Comparison of ENCODE assay signal across 8 mouse cellular contexts in the genomic region with DNA sequence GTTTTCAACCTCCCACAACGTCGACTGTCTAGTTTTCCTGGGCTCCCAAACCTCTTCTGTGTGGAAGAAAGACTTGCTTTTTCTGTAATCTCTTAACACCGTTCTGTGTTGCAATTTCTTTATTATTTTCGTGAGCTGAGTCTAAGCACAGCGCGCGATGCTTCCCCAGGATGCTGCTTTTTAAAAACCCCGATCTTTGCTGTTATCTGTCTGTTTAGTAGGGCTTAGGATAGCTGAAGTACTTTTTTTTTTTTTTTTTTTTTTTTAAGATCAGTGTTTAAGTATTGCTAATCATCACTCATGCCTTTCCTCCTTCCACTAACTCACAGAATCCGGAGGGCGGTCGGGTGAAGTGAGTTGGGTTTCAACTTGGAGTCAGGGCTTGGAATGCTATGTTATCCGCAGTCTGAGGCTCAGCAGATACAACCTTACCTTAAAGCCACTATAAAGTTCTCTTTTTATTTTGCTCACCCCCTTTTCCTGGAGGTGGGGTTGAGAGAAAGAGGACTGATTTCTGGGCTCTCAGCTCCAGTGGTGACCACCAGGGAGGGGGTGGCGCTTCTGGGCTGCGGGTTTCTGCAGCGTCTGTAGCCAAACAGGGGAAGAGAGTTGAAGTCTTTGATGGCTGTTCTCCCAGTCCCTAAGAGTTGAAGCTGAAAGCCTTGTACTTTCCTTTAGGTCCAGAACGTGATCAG. TPM values are rescaled to one million over a fixed set of nuclear protein-coding genes. Genes with fewer than 3 reads are reported as not detected.
A peak's percentile ranks its signal among the peaks of the same experiment; 100 is the strongest.
DNase-seq lines count a peak whose midpoint lies in the region; ATAC-seq and TF ChIP-seq lines count a peak whose summit lies in the region.

No protein-coding gene starts in this region.

- no peak for ATAC-seq in liver, embryonic 11.5 days (replicated peaks; ENCODE audit: low FRiP score)
- peak; percentile 38 for ATAC-seq in hindbrain, embryonic 12.5 days (ENCODE audit: low FRiP score)
- peak; percentile 19; the same call in 1 of the 2 replicates for ATAC-seq in limb, embryonic 13.5 days (ENCODE audit: low FRiP score, low read depth)
- ATAC-seq in erythroid progenitor cell, adult 5-6 weeks (replicated peaks; ENCODE audit: low FRiP score, poor library complexity, severe bottlenecking): no peak

- no peak for TF ChIP-seq POLR2A in cortical plate, adult 2 months (IDR thresholded peaks at IDR 0.05; ENCODE audit: extremely low read depth, insufficient read depth, low read length)

- 1% methylated on average over 16 of the region's 16 CpGs for WGBS in liver, embryonic 11.5 days
- under 1% methylated on average over 16 of the region's 16 CpGs for WGBS in hindbrain, embryonic 12.5 days
- under 1% methylated on average over 16 of the region's 16 CpGs for WGBS in limb, embryonic 13.5 days

- H3K9me3 ChIP-seq in liver, embryonic 11.5 days (ENCODE audit: control insufficient read depth, low read length): no peaks in the 10 kb centered on the region
- H3K9me3 ChIP-seq in hindbrain, embryonic 12.5 days (replicated peaks): no peaks in the 10 kb centered on the region
- H3K9me3 ChIP-seq in limb, embryonic 13.5 days: no peaks in the 10 kb centered on the region

- DNase-seq in liver, embryonic 11.5 days (ENCODE audit: low spot score): peak; percentile 34
- no peak for DNase-seq in liver
- peak; percentile 55 for DNase-seq in retina, embryonic 14.5 days (ENCODE audit: low spot score)
- no peak for DNase-seq in urinary bladder, postnatal 36 days (ENCODE audit: low spot score in 2 of 2)

- H3K4me2 ChIP-seq in liver, embryonic 11.5 days: peak overlapping the region; percentile 71
- peak overlapping the region; percentile 92 for H3K4me2 ChIP-seq in hindbrain, embryonic 12.5 days (replicated peaks)
- H3K4me2 ChIP-seq in limb, embryonic 13.5 days (replicated peaks): peak overlapping the region; percentile 81

- no peak overlapping the region for H3K9ac ChIP-seq in liver, embryonic 11.5 days (ENCODE audit: low read depth, low read length)
- peak overlapping the region; percentile 56 for H3K9ac ChIP-seq in hindbrain, embryonic 12.5 days
- H3K9ac ChIP-seq in limb, embryonic 13.5 days: peak overlapping the region; percentile 59

- H3K27ac ChIP-seq in liver, embryonic 11.5 days (ENCODE audit: low read depth, low read length): no peak overlapping the region
- H3K27ac ChIP-seq in cortical plate, adult 2 months (ENCODE audit: insufficient read depth, low read length): peak overlapping the region; percentile 95
- 0 out of 2 replicates have a peak overlapping the region, but pooled peaks have one; percentile 23 for H3K27ac ChIP-seq in hindbrain, embryonic 12.5 days
- no peak overlapping the region for H3K27ac ChIP-seq in limb, embryonic 13.5 days

- TF ChIP-seq CTCF in cortical plate, adult 2 months (IDR thresholded peaks at IDR 0.05; ENCODE audit: extremely low read depth, insufficient read depth, low read length): no peak

- no peaks in the 10 kb centered on the region for H3K4me1 ChIP-seq in liver, embryonic 11.5 days (replicated peaks; ENCODE audit: control insufficient read depth, insufficient read depth, low read length)
- no peaks in the 10 kb centered on the region for H3K4me1 ChIP-seq in cortical plate, adult 2 months (ENCODE audit: control insufficient read depth, insufficient read depth, low read length)
- peaks cover 4% of the 10 kb centered on the region for H3K4me1 ChIP-seq in hindbrain, embryonic 12.5 days
- H3K4me1 ChIP-seq in limb, embryonic 13.5 days: no peaks in the 10 kb centered on the region; the same call in 1 of the 2 replicates

- H3K36me3 ChIP-seq in liver, embryonic 11.5 days (ENCODE audit: control insufficient read depth, insufficient read depth, low read length): no peaks in the 10 kb centered on the region
- no peaks in the 10 kb centered on the region for H3K36me3 ChIP-seq in hindbrain, embryonic 12.5 days
- no peaks in the 10 kb centered on the region for H3K36me3 ChIP-seq in limb, embryonic 13.5 days

- peaks cover 24% of the 10 kb centered on the region for H3K27me3 ChIP-seq in liver, embryonic 11.5 days (replicated peaks; ENCODE audit: control insufficient read depth, insufficient read depth, low read length)
- peaks cover 19% of the 10 kb centered on the region for H3K27me3 ChIP-seq in hindbrain, embryonic 12.5 days
- peaks cover 58% of the 10 kb centered on the region for H3K27me3 ChIP-seq in limb, embryonic 13.5 days

- H3K4me3 ChIP-seq in liver, embryonic 11.5 days (ENCODE audit: low read depth, low read length): peak overlapping the region; percentile 39
- H3K4me3 ChIP-seq in cortical plate, adult 2 months (ENCODE audit: insufficient read depth, low read length): peak overlapping the region; percentile 75
- peak overlapping the region; percentile 51 for H3K4me3 ChIP-seq in hindbrain, embryonic 12.5 days
- H3K4me3 ChIP-seq in limb, embryonic 13.5 days: peak overlapping the region; percentile 48

RNA-seq across cellular contexts. Expression of gene Brinp3, which starts 3.7 kb away (rescaled TPM):
- polyA plus RNA-seq in liver, embryonic 11.5 days (2014; fragmentation: Nextera tagmentation; extraction: Ambion mirVana): 0.17 and 0.29 TPM in 2 replicates
- 28.1 and 33.4 TPM in 2 replicates for polyA plus RNA-seq in cortical plate, adult 2 months (2012; rRNA removed)
- 3.1 and 5.1 TPM in 2 replicates for polyA plus RNA-seq in hindbrain, embryonic 12.5 days (2016; fragmentation: Nextera tagmentation; extraction: Ambion mirVana)
- polyA plus RNA-seq in limb, embryonic 13.5 days (2015; fragmentation: Nextera tagmentation; extraction: Ambion mirVana): 1.8 and 1.9 TPM in 2 replicates
- total RNA-seq in erythroid progenitor cell, adult 5-6 weeks (2015; ENCODE audit: low replicate concordance): not detected in 2 replicates
- total RNA-seq in erythroid progenitor cell, adult 5-6 weeks (2017; ENCODE audit: low replicate concordance): not detected in 2 replicates

Comparison
In these comparisons a context has a peak if more than half of its experiments do, and no peak if none do; other contexts are left out.
1. DNase-seq: peak in liver, embryonic 11.5 days (single experiment) and retina, embryonic 14.5 days (single experiment); none in liver (single experiment) and urinary bladder, postnatal 36 days (0 of 2).
2. ATAC-seq: peak in hindbrain, embryonic 12.5 days (single experiment) and limb, embryonic 13.5 days (single experiment); none in liver, embryonic 11.5 days (single experiment) and erythroid progenitor cell, adult 5-6 weeks (single experiment).
3. H3K27ac ChIP-seq: peak in cortical plate, adult 2 months (single experiment) and hindbrain, embryonic 12.5 days (single experiment); none in liver, embryonic 11.5 days (single experiment) and limb, embryonic 13.5 days (single experiment).
4. Peak in every context shown above with its lines, with median percentiles within 50 percentile points of each other: H3K4me2 ChIP-seq and H3K4me3 ChIP-seq.